Mouse (Mus musculus): ENCODE measurements at regions not wholly inside any gene's neighbourhood (a gene's known extent, or its start where the extent isn't known, plus 50 kb on each side); places are given as distances from the start of the nearest gene placed in this dataset.
"Not testable (repeated sequence)": the region's sequence is repeated elsewhere in the genome, so short reads cannot be mapped to it uniquely, and the experiment has no call there.

GRCm38 (mm10) chr13:97386511-97386910 is 145.6 kb downstream of the Enc1 start:
- no peak for DNase-seq

- DNase-seq, result no peak
Observed at GRCm38 (mm10) chr13:97385531-97385930, 144.6 kb downstream of the Enc1 start.

GRCm38 (mm10) chr13:97384091-97384777 is 143.3 kb downstream of the Enc1 start:
- no peak for DNase-seq

- no peak for DNase-seq
Observed at GRCm38 (mm10) chr13:97383351-97383750, 142.4 kb downstream of the Enc1 start.

- no peak for DNase-seq
Observed at GRCm38 (mm10) chr13:97380366-97380765, 139.5 kb downstream of the Enc1 start.

- no peak for DNase-seq
Observed at GRCm38 (mm10) chr13:97376232-97376523, 135.3 kb downstream of the Enc1 start.

GRCm38 (mm10) chr13:97375501-97376231 is 134.8 kb downstream of the Enc1 start:
- no peak for DNase-seq

- no peak for DNase-seq
Observed at GRCm38 (mm10) chr13:97372348-97372747, 131.4 kb downstream of the Enc1 start.

- DNase-seq, result no peak
Observed at GRCm38 (mm10) chr13:97371200-97371599, 130.3 kb downstream of the Enc1 start.

GRCm38 (mm10) chr13:97366723-97367122 is 125.8 kb downstream of the Enc1 start:
- no peak for DNase-seq

GRCm38 (mm10) chr13:97365557-97366244 is 124.8 kb downstream of the Enc1 start:
- no peak for DNase-seq

- DNase-seq, result no peak
Observed at GRCm38 (mm10) chr13:97365004-97365403, 124.1 kb downstream of the Enc1 start.

GRCm38 (mm10) chr13:97363765-97364164 is 122.9 kb downstream of the Enc1 start:
- DNase-seq, result no peak

- DNase-seq, result no peak
Observed at GRCm38 (mm10) chr13:97363214-97363613, 122.3 kb downstream of the Enc1 start.

- DNase-seq, result no peak
Observed at GRCm38 (mm10) chr13:97360551-97360950, 119.6 kb downstream of the Enc1 start.

- DNase-seq, result no peak
Observed at GRCm38 (mm10) chr13:97358781-97359305, 117.9 kb downstream of the Enc1 start.

- DNase-seq, result no peak
Observed at GRCm38 (mm10) chr13:97358261-97358660, 117.4 kb downstream of the Enc1 start.

- no peak for DNase-seq
Observed at GRCm38 (mm10) chr13:97356923-97357807, 116.3 kb downstream of the Enc1 start.

- DNase-seq, result not testable (repeated sequence)
Observed at GRCm38 (mm10) chr13:97355411-97355810, 114.5 kb downstream of the Enc1 start.

- no peak for DNase-seq
Observed at GRCm38 (mm10) chr13:97347696-97348095, 106.8 kb downstream of the Enc1 start.

GRCm38 (mm10) chr13:97341218-97341889 is 100.4 kb downstream of the Enc1 start:
- DNase-seq, result no peak

- no peak for DNase-seq
Observed at GRCm38 (mm10) chr13:97337954-97338353, 97.0 kb downstream of the Enc1 start.
